Mouse (Mus musculus): ENCODE data around the gene Nup93. TPM values are rescaled to one million over a fixed set of nuclear protein-coding genes. Genes with fewer than 3 reads are reported as not detected.
"Not testable (repeated sequence)": the region's sequence is repeated elsewhere in the genome, so short reads cannot be mapped to it uniquely, and the experiment has no call there.

Gene Nup93
- 135 and 143 TPM in 2 replicates for polyA plus RNA-seq (2014; fragmentation: Nextera tagmentation; extraction: Ambion mirVana)

- H3K36me3 ChIP-seq (ENCODE audit: control insufficient read depth, insufficient read depth, low read length) = no peaks in the 10 kb centered on the region
- DNase-seq (ENCODE audit: low spot score) (peak; percentile 100), ATAC-seq (replicated peaks; ENCODE audit: low FRiP score) (peak; percentile 98)
- H3K4me1 ChIP-seq (replicated peaks; ENCODE audit: control insufficient read depth, insufficient read depth, low read length) = peaks cover 5% of the 10 kb centered on the region; the same call in 1 of the 2 replicates
- no peaks in the 10 kb centered on the region for H3K9me3 ChIP-seq (ENCODE audit: control insufficient read depth, low read length)
- H3K27ac ChIP-seq (ENCODE audit: low read depth, low read length) = no peak within 1 kb of the TSS
- WGBS = under 1% methylated on average over 68 of the region's 68 CpGs
- peak within 1 kb of the TSS; percentile 75 for H3K9ac ChIP-seq (ENCODE audit: low read length)
- H3K27me3 ChIP-seq (ENCODE audit: control insufficient read depth, insufficient read depth, low read length) = no peaks in the 10 kb centered on the region
- peak within 1 kb of the TSS; percentile 84 for H3K4me3 ChIP-seq (ENCODE audit: low read depth, low read length)
- H3K4me2 ChIP-seq (ENCODE audit: low read depth, low read length, severe bottlenecking) = peak within 1 kb of the TSS; percentile 92
These were observed at the start of gene Nup93 for GRCm38 (mm10) chr8:94214252-94215173. Gene Nup93, plus strand, starts transcription at chr8:94214564.

GRCm38 (mm10) chr8:94165772-94166171, 48.6 kb upstream of the Nup93 start:
- H3K4me1 ChIP-seq (replicated peaks; ENCODE audit: control insufficient read depth, insufficient read depth, low read length); H3K4me3 ChIP-seq (ENCODE audit: low read depth, low read length); H3K27ac ChIP-seq (ENCODE audit: low read depth, low read length); H3K9ac ChIP-seq (ENCODE audit: low read length); H3K27me3 ChIP-seq (ENCODE audit: control insufficient read depth, insufficient read depth, low read length); H3K4me2 ChIP-seq (ENCODE audit: low read depth, low read length, severe bottlenecking); ATAC-seq (replicated peaks; ENCODE audit: low FRiP score); H3K9me3 ChIP-seq (ENCODE audit: control insufficient read depth, low read length); H3K36me3 ChIP-seq (ENCODE audit: control insufficient read depth, insufficient read depth, low read length); DNase-seq (ENCODE audit: low spot score): not testable (repeated sequence)
- WGBS = 71% methylated on average over 8 of the region's 8 CpGs

GRCm38 (mm10) chr8:94167244-94167643, 47.1 kb upstream of the Nup93 start:
- DNase-seq (ENCODE audit: low spot score) = peak; percentile 93
- Histone ChIP-seq H3K27ac (ENCODE audit: low read depth, low read length) (no peak overlapping the region), H3K4me3 (ENCODE audit: low read depth, low read length) (no peak overlapping the region), H3K9me3 (ENCODE audit: control insufficient read depth, low read length) (no peaks in the 10 kb centered on the region), H3K9ac (ENCODE audit: low read length) (no peak overlapping the region), H3K4me1 (replicated peaks; ENCODE audit: control insufficient read depth, insufficient read depth, low read length) (peaks cover 7% of the 10 kb centered on the region), H3K27me3 (ENCODE audit: control insufficient read depth, insufficient read depth, low read length) (peaks cover 18% of the 10 kb centered on the region), H3K36me3 (ENCODE audit: control insufficient read depth, insufficient read depth, low read length) (no peaks in the 10 kb centered on the region), H3K4me2 (ENCODE audit: low read depth, low read length, severe bottlenecking) (no peak overlapping the region)
- peak; percentile 51; the same call in 1 of the 2 replicates for ATAC-seq (replicated peaks; ENCODE audit: low FRiP score)
- WGBS = 4% methylated on average over 6 of the region's 6 CpGs

- no peak overlapping the region for H3K4me3 ChIP-seq (ENCODE audit: low read depth, low read length)
- 90% methylated on average over 5 of the region's 5 CpGs for WGBS
- no peaks in the 10 kb centered on the region for H3K9me3 ChIP-seq (ENCODE audit: control insufficient read depth, low read length)
- H3K27me3 ChIP-seq (ENCODE audit: control insufficient read depth, insufficient read depth, low read length) = peaks cover 39% of the 10 kb centered on the region
- H3K36me3 ChIP-seq (ENCODE audit: control insufficient read depth, insufficient read depth, low read length) = no peaks in the 10 kb centered on the region
- no peak overlapping the region for H3K9ac ChIP-seq (ENCODE audit: low read length)
- DNase-seq (ENCODE audit: low spot score) (no peak), ATAC-seq (replicated peaks; ENCODE audit: low FRiP score) (no peak)
- H3K27ac ChIP-seq (ENCODE audit: low read depth, low read length) = no peak overlapping the region
- peaks cover 15% of the 10 kb centered on the region for H3K4me1 ChIP-seq (replicated peaks; ENCODE audit: control insufficient read depth, insufficient read depth, low read length)
- no peak overlapping the region for H3K4me2 ChIP-seq (ENCODE audit: low read depth, low read length, severe bottlenecking)
These were observed 44.8 kb upstream of the Nup93 start for GRCm38 (mm10) chr8:94169547-94169946.

GRCm38 (mm10) chr8:94171321-94171755, 43.0 kb upstream of the Nup93 start:
- H3K4me2 ChIP-seq (ENCODE audit: low read depth, low read length, severe bottlenecking) = no peak overlapping the region
- H3K9me3 ChIP-seq (ENCODE audit: control insufficient read depth, low read length) = no peaks in the 10 kb centered on the region
- WGBS = 53% methylated on average over 10 of the region's 10 CpGs
- no peak overlapping the region for H3K4me3 ChIP-seq (ENCODE audit: low read depth, low read length)
- ATAC-seq (replicated peaks; ENCODE audit: low FRiP score) (no peak), DNase-seq (ENCODE audit: low spot score) (no peak)
- no peak overlapping the region for H3K27ac ChIP-seq (ENCODE audit: low read depth, low read length)
- H3K27me3 ChIP-seq (ENCODE audit: control insufficient read depth, insufficient read depth, low read length) = peaks cover 44% of the 10 kb centered on the region
- no peak overlapping the region for H3K9ac ChIP-seq (ENCODE audit: low read length)
- peaks cover 15% of the 10 kb centered on the region for H3K4me1 ChIP-seq (replicated peaks; ENCODE audit: control insufficient read depth, insufficient read depth, low read length)
- H3K36me3 ChIP-seq (ENCODE audit: control insufficient read depth, insufficient read depth, low read length) = no peaks in the 10 kb centered on the region

- DNase-seq (ENCODE audit: low spot score) = peak; percentile 81
- WGBS = under 1% methylated on average over 55 of the region's 56 CpGs
- peak within 1 kb of the TSS; percentile 45 for H3K4me3 ChIP-seq (ENCODE audit: low read depth, low read length)
- no peak within 1 kb of the TSS for H3K27ac ChIP-seq (ENCODE audit: low read depth, low read length)
- H3K27me3 ChIP-seq (ENCODE audit: control insufficient read depth, insufficient read depth, low read length) = peaks cover 51% of the 10 kb centered on the region
- H3K36me3 ChIP-seq (ENCODE audit: control insufficient read depth, insufficient read depth, low read length) = no peaks in the 10 kb centered on the region
- peak within 1 kb of the TSS; percentile 92 for H3K4me2 ChIP-seq (ENCODE audit: low read depth, low read length, severe bottlenecking)
- peaks cover 15% of the 10 kb centered on the region for H3K4me1 ChIP-seq (replicated peaks; ENCODE audit: control insufficient read depth, insufficient read depth, low read length)
- H3K9me3 ChIP-seq (ENCODE audit: control insufficient read depth, low read length) = no peaks in the 10 kb centered on the region
- peak within 1 kb of the TSS; percentile 55 for H3K9ac ChIP-seq (ENCODE audit: low read length)
- ATAC-seq (replicated peaks; ENCODE audit: low FRiP score) = peak; percentile 73
These were observed 42.1 kb upstream of the Nup93 start, which contains the start of gene Mt2 for GRCm38 (mm10) chr8:94172075-94172808. Gene Mt2, plus strand, starts transcription at chr8:94172664.

- ATAC-seq (replicated peaks; ENCODE audit: low FRiP score) (peak; percentile 16; the same call in 1 of the 2 replicates), DNase-seq (ENCODE audit: low spot score) (peak; percentile 68)
- WGBS = 1% methylated on average over 39 of the region's 39 CpGs
- Histone ChIP-seq H3K9me3 (ENCODE audit: control insufficient read depth, low read length) (no peaks in the 10 kb centered on the region), H3K27me3 (ENCODE audit: control insufficient read depth, insufficient read depth, low read length) (peaks cover 54% of the 10 kb centered on the region), H3K36me3 (ENCODE audit: control insufficient read depth, insufficient read depth, low read length) (no peaks in the 10 kb centered on the region), H3K4me3 (ENCODE audit: low read depth, low read length) (peak overlapping the region; percentile 45), H3K4me1 (replicated peaks; ENCODE audit: control insufficient read depth, insufficient read depth, low read length) (peaks cover 15% of the 10 kb centered on the region), H3K9ac (ENCODE audit: low read length) (peak overlapping the region; percentile 55), H3K4me2 (ENCODE audit: low read depth, low read length, severe bottlenecking) (peak overlapping the region; percentile 92), H3K27ac (ENCODE audit: low read depth, low read length) (no peak overlapping the region)
These were observed 41.3 kb upstream of the Nup93 start for GRCm38 (mm10) chr8:94172809-94173732.
